In the genomic region with DNA sequence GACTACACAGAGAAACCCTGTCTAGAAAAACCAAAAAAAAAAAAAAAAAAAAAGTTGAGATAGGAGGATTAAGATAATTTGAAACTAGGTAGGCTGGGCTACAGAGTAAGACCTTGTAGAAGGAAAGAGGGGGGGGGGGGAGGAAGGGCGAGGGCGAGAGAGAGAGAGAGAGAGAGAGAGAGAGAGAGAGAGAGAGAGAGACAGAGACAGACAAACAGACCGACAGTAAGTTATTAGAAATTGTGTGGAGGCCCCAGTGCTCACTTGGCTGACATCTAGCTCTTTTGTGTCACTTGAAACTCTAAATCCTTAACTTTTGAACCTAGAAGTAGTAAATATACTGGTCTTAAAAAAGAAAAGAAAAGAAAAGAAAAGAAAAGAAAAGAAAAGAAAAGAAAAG, we compare ENCODE assay signal across 24 mouse cellular contexts.
DNase-seq lines count a peak whose midpoint lies in the region; ATAC-seq and TF ChIP-seq lines count a peak whose summit lies in the region.
"Had no signal": no experiment of that assay in that cellular context is flagged by ENCODE, and none has a peak within 500 bp of the region (broad histone marks: within the 10 kb centered on the region; RNA-seq: fewer than 3 reads in every experiment).

No protein-coding gene starts in this region.

- intact Hi-C loops in heart, postnatal 25 days (cut with DNase I) = no loop called here

- H3K36me3 ChIP-seq in heart, postnatal 0 days (replicated peaks; ENCODE audit: control insufficient read depth, insufficient read depth, low read length) = no peaks in the 10 kb centered on the region
- peaks cover 0 to 57% of the 10 kb centered on the region in 2 experiments; a peak in 2 of 4 replicates for H3K36me3 ChIP-seq in MEL (ENCODE audit: control insufficient read depth in 1 of 2, insufficient read depth in 2 of 2, low read length in 2 of 2)
- H3K36me3 ChIP-seq in forebrain, embryonic 12.5 days (replicated peaks) = no peaks in the 10 kb centered on the region
- H3K36me3 ChIP-seq: G1E had no signal

- H3K27ac ChIP-seq in heart, postnatal 0 days (ENCODE audit: low read depth) = peak overlapping the region; percentile 64; the same call in 1 of the 2 replicates
- H3K27ac ChIP-seq in MEL (ENCODE audit: control insufficient read depth, low read depth, low read length) = peak overlapping the region; percentile 79
- H3K27ac ChIP-seq in forebrain, embryonic 12.5 days = no peak overlapping the region

- TF ChIP-seq RAD21 in MEL (IDR thresholded peaks at IDR 0.05; ENCODE audit: low read depth, low read length) = no peak

- no peak for ATAC-seq in heart, postnatal 0 days (ENCODE audit: insufficient read depth, low read depth)
- no peak for ATAC-seq in forebrain, embryonic 12.5 days (ENCODE audit: low FRiP score)
- ATAC-seq: activated CD4-positive, CD25-positive, alpha-beta regulatory T cell, adult 4 months; CD4-positive, CD25-positive, alpha-beta regulatory T cell, adult 4 months; Patski had no signal

- H3K4me2 ChIP-seq in heart, postnatal 0 days (ENCODE audit: low read depth, low read length) = no peak overlapping the region
- H3K4me2 ChIP-seq in forebrain, embryonic 12.5 days = no peak overlapping the region

- H3K4me1 ChIP-seq in heart, postnatal 0 days (ENCODE audit: control insufficient read depth, insufficient read depth) = peaks cover 38% of the 10 kb centered on the region
- peaks cover 32 to 48% of the 10 kb centered on the region in 2 experiments for H3K4me1 ChIP-seq in MEL (ENCODE audit: control insufficient read depth in 1 of 2, insufficient read depth in 2 of 2, low read length in 2 of 2)
- peaks cover 2% of the 10 kb centered on the region for H3K4me1 ChIP-seq in forebrain, embryonic 12.5 days

- no peaks in the 10 kb centered on the region for H3K79me2 ChIP-seq in MEL (ENCODE audit: control insufficient read depth, insufficient read depth, low read length, poor library complexity)

- H3K9me3 ChIP-seq in heart, postnatal 0 days (replicated peaks; ENCODE audit: control insufficient read depth, low read length) = no peaks in the 10 kb centered on the region
- H3K9me3 ChIP-seq in MEL (replicated peaks; ENCODE audit: insufficient read depth, low read length) = no peaks in the 10 kb centered on the region
- no peaks in the 10 kb centered on the region for H3K9me3 ChIP-seq in forebrain, embryonic 12.5 days
- H3K9me3 ChIP-seq: G1E had no signal

- 85% methylated on average over 1 of the region's 3 CpGs for WGBS in heart, postnatal 0 days
- WGBS in forebrain, embryonic 12.5 days = 78% methylated on average over 1 of the region's 3 CpGs

- H3K4me3 ChIP-seq in heart, postnatal 0 days (ENCODE audit: low read depth, low read length) = no peak overlapping the region
- H3K4me3 ChIP-seq in MEL (ENCODE audit: control insufficient read depth in 1 of 2, insufficient read depth in 1 of 2, low read depth in 2 of 2, low read length in 2 of 2) = no peak overlapping the region; a peak in 1 of 4 replicates
- no peak overlapping the region for H3K4me3 ChIP-seq in forebrain, embryonic 12.5 days (replicated peaks)

- no peak for DNase-seq in heart, postnatal 0 days (ENCODE audit: low spot score)
- DNase-seq in heart, postnatal 25 days (ENCODE audit: low spot score) = no peak
- peak; percentile 16 for DNase-seq in CD4-positive helper T cell, adult 2 months (ENCODE audit: low read depth, low spot score)
- peak; percentile 42 for DNase-seq in MEL (ENCODE audit: low read depth, low spot score)
- DNase-seq in adipocyte (ENCODE audit: low spot score) = no peak
- DNase-seq: adrenal gland, adult 2 months; adrenal gland, adult 8-10 months; adrenal gland, postnatal 10 days; adrenal gland, postnatal 14 days; adrenal gland, postnatal 25 days; adrenal gland, postnatal 36 days; B cell, adult 2 months; cerebellum, adult 11 months; cerebellum, adult 11-12 months; cerebellum, adult 18-20 months; cerebellum, adult 2 months; cerebellum, adult 8-10 months; cerebellum, adult 9-10 months had no signal

- TF ChIP-seq POLR2A in MEL (IDR thresholded peaks at IDR 0.05; ENCODE audit: control insufficient read depth in 1 of 2, insufficient read depth in 1 of 2, low read depth in 1 of 2, low read length in 2 of 2, poor library complexity in 1 of 2) = no peak

- H3K9ac ChIP-seq in heart, postnatal 0 days (replicated peaks; ENCODE audit: low read depth, low read length) = no peak overlapping the region
- H3K9ac ChIP-seq in MEL (ENCODE audit: control insufficient read depth, low read depth, low read length, poor library complexity, severe bottlenecking) = peak overlapping the region; percentile 27; the same call in 1 of the 2 replicates
- H3K9ac ChIP-seq in forebrain, embryonic 12.5 days = no peak overlapping the region

- no peak for TF ChIP-seq CTCF in heart, postnatal 0 days (IDR thresholded peaks at IDR 0.05; ENCODE audit: low read depth)
- no peak for TF ChIP-seq CTCF in MEL (IDR thresholded peaks at IDR 0.05 in 2 of 3, conservative IDR thresholded peaks at IDR 0.05 in 1 of 3; ENCODE audit: control insufficient read depth in 1 of 3, insufficient read depth in 1 of 3, low read depth in 2 of 3, low read length in 3 of 3, poor library complexity in 1 of 3, severe bottlenecking in 1 of 3)

- H3K27me3 ChIP-seq in heart, postnatal 0 days (ENCODE audit: control insufficient read depth, insufficient read depth, low read length) = no peaks in the 10 kb centered on the region
- H3K27me3 ChIP-seq in MEL (ENCODE audit: control insufficient read depth in 1 of 2, insufficient read depth in 2 of 2, low read length in 2 of 2) = no peaks in the 10 kb centered on the region
- H3K27me3 ChIP-seq in forebrain, embryonic 12.5 days = no peaks in the 10 kb centered on the region
- H3K27me3 ChIP-seq: CH12.LX, Patski had no signal

- TF ChIP-seq EP300 in heart, postnatal 0 days (IDR thresholded peaks at IDR 0.05; ENCODE audit: low read depth) = no peak
- TF ChIP-seq EP300 in MEL (IDR thresholded peaks at IDR 0.05; ENCODE audit: low read depth in 1 of 2, low read length in 2 of 2) = no peak

TF ChIP-seq in MEL, 35 proteins besides CTCF, POLR2A, EP300 and RAD21:
- TF ChIP-seq MAZ (IDR thresholded peaks at IDR 0.05; ENCODE audit: low read depth, low read length) = peak; percentile 68
- no peak for TF ChIP-seq CHD1 (IDR thresholded peaks at IDR 0.05; ENCODE audit: low read depth, low read length)
- TF ChIP-seq NRF1 (IDR thresholded peaks at IDR 0.05; ENCODE audit: insufficient read depth, low read depth, low read length, poor library complexity, severe bottlenecking) = no peak
- no peak for TF ChIP-seq RCOR1 (IDR thresholded peaks at IDR 0.05; ENCODE audit: low read depth, low read length)
- TF ChIP-seq JUND (IDR thresholded peaks at IDR 0.05; ENCODE audit: low read depth, low read length) = peak; percentile 94
- TF ChIP-seq ETS1 (IDR thresholded peaks at IDR 0.05; ENCODE audit: low read depth, low read length) = peak; percentile 23; the same call in 1 of the 2 replicates
- TF ChIP-seq ZNF384 (IDR thresholded peaks at IDR 0.05; ENCODE audit: low read depth, low read length) = peak; percentile 88
- peak; percentile 6; the same call in 1 of the 2 replicates for TF ChIP-seq SIN3A (IDR thresholded peaks at IDR 0.05; ENCODE audit: low read length)
- no peak for TF ChIP-seq MXI1 (IDR thresholded peaks at IDR 0.05; ENCODE audit: low read depth, low read length)

Comparison
In these comparisons a context has a peak if more than half of its experiments do, and no peak if none do; other contexts are left out.
1. DNase-seq: peak in CD4-positive helper T cell, adult 2 months (single experiment) and MEL (single experiment); none in heart, postnatal 0 days (single experiment), heart, postnatal 25 days (single experiment) and adipocyte (single experiment).